Mouse (Mus musculus): ENCODE measurements around the gene Vps37c. TPM values are rescaled to one million over a fixed set of nuclear protein-coding genes. Genes with fewer than 3 reads are reported as not detected.

Vps37c gene
- polyA plus RNA-seq, 1 experiment from 2014 or later = 31.3 TPM

DNA sequence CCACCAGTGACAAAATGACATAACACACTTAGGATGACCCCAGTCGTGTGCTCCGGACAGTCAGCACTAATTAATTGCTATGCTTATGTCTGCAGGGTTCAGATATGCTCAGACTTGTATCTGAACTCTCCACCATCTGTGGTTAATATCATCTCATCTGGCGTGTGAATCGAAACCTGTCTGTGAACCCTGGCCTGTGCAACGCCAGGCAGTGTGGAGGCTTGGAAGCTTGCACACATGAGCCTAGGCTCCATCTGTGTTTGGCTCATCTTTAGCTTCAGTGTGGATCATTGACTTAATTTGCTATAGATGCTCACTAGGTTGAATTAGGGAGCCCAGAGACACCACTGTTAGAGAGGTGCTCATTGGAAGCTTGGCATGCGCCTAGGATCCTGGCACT is 73.9 kb downstream of the Vps37c start:
- 85% methylated on average over 6 of the region's 6 CpGs for WGBS
- Histone ChIP-seq H3K36me3 (replicated peaks; ENCODE audit: control insufficient read depth, insufficient read depth) (no peaks in the 10 kb centered on the region), H3K4me1 (replicated peaks; ENCODE audit: control insufficient read depth, insufficient read depth, low read length) (peaks cover 6% of the 10 kb centered on the region; the same call in 1 of the 2 replicates), H3K4me2 (replicated peaks) (no peak overlapping the region), H3K9me3 (ENCODE audit: control insufficient read depth, low read length) (no peaks in the 10 kb centered on the region), H3K4me3 (replicated peaks; ENCODE audit: low read length) (no peak overlapping the region), H3K27ac (no peak overlapping the region), H3K9ac (no peak overlapping the region), H3K27me3 (ENCODE audit: control insufficient read depth, insufficient read depth, low read length) (no peaks in the 10 kb centered on the region)
- DNase-seq (ENCODE audit: low spot score) (no peak), ATAC-seq (ENCODE audit: low FRiP score) (no peak)

DNA sequence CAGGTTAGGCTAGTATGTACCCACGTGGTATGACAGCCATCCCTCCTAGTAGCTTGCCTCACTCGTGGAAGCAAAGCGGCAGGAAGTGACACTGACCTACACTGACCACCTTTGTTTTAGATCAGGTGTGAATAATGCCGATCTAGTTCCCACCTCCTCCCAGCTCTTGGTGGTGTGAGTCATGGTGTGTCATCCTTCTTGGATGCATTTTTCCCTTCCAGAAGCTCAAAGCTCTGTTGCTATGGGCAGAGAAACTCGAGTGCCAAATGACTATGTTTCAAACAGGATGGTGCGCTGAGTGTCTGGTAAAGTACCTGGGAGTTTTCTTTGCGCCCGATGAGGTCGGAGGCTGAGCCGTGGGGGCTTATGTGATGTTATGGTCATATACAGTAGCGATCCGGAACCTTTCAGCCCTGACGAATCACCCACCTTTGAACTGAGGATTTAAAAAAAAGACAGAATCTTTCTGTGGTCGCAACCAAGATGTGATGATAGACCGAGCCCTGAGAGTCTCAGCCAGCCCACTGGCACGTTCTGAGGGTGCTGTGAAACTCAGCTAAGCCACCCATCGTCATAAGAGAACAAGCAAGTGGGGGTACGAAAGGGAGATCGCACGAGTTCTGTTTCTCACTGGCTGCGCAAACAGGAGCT is 75.0 kb downstream of the Vps37c start:
- ATAC-seq (ENCODE audit: low FRiP score) (no peak), DNase-seq (ENCODE audit: low spot score) (no peak)
- Histone ChIP-seq H3K9ac (no peak overlapping the region), H3K4me1 (replicated peaks; ENCODE audit: control insufficient read depth, insufficient read depth, low read length) (peaks cover 6% of the 10 kb centered on the region; the same call in 1 of the 2 replicates), H3K4me2 (replicated peaks) (no peak overlapping the region), H3K27ac (no peak overlapping the region), H3K27me3 (ENCODE audit: control insufficient read depth, insufficient read depth, low read length) (no peaks in the 10 kb centered on the region), H3K9me3 (ENCODE audit: control insufficient read depth, low read length) (no peaks in the 10 kb centered on the region), H3K4me3 (replicated peaks; ENCODE audit: low read length) (no peak overlapping the region), H3K36me3 (replicated peaks; ENCODE audit: control insufficient read depth, insufficient read depth) (no peaks in the 10 kb centered on the region)
- 87% methylated on average over 21 of the region's 21 CpGs for WGBS

Other genes with a start within 250 kb of the Vps37c start
- 1.5 and 1.6 TPM in 2 replicates for gene Lrrc10b, start 231.3 kb upstream of the Vps37c start, polyA plus RNA-seq (2014; fragmentation: Nextera tagmentation; extraction: Ambion mirVana)
- 1.9 and 2.8 TPM in 2 replicates for gene Ppp1r32, start 205.8 kb upstream of the Vps37c start, polyA plus RNA-seq (2014; fragmentation: Nextera tagmentation; extraction: Ambion mirVana)
- gene Cpsf7, start 163.5 kb upstream of the Vps37c start, polyA plus RNA-seq (2014; fragmentation: Nextera tagmentation; extraction: Ambion mirVana) = 57.5 and 63.4 TPM in 2 replicates
- 67.6 and 68.4 TPM in 2 replicates for gene Sdhaf2, start 162.6 kb upstream of the Vps37c start, polyA plus RNA-seq (2014; fragmentation: Nextera tagmentation; extraction: Ambion mirVana)
- gene Tmem216, start 132.5 kb upstream of the Vps37c start, polyA plus RNA-seq (2014; fragmentation: Nextera tagmentation; extraction: Ambion mirVana) = 53.3 and 59.6 TPM in 2 replicates
- 21.8 and 23.8 TPM in 2 replicates for gene Cyb561a3, start 111.6 kb upstream of the Vps37c start, polyA plus RNA-seq (2014; fragmentation: Nextera tagmentation; extraction: Ambion mirVana)
- 38.1 and 40.3 TPM in 2 replicates for gene Tmem138, start 111.4 kb upstream of the Vps37c start, polyA plus RNA-seq (2014; fragmentation: Nextera tagmentation; extraction: Ambion mirVana)
- gene Ddb1, start 83.4 kb upstream of the Vps37c start, polyA plus RNA-seq (2014; fragmentation: Nextera tagmentation; extraction: Ambion mirVana) = 219 and 240 TPM in 2 replicates
- 25.4 and 26.8 TPM in 2 replicates for gene Tkfc, start 83.1 kb upstream of the Vps37c start, polyA plus RNA-seq (2014; fragmentation: Nextera tagmentation; extraction: Ambion mirVana)
- 0.64 and 1.1 TPM in 2 replicates for gene Vwce, start 54.5 kb upstream of the Vps37c start, polyA plus RNA-seq (2014; fragmentation: Nextera tagmentation; extraction: Ambion mirVana)
- gene Pga5, start 10.7 kb upstream of the Vps37c start, polyA plus RNA-seq (2014; fragmentation: Nextera tagmentation; extraction: Ambion mirVana) = not detected in 2 replicates
- gene Cd5, start 50.3 kb downstream of the Vps37c start, polyA plus RNA-seq (2014; fragmentation: Nextera tagmentation; extraction: Ambion mirVana) = 0.31 TPM in 2 replicates
- gene Cd6, start 141.3 kb downstream of the Vps37c start, polyA plus RNA-seq (2014; fragmentation: Nextera tagmentation; extraction: Ambion mirVana) = 0.09 TPM in 1 of 2 replicates, not detected in the other
- 0.22 and 0.29 TPM in 2 replicates for gene Slc15a3, start 151.0 kb downstream of the Vps37c start, polyA plus RNA-seq (2014; fragmentation: Nextera tagmentation; extraction: Ambion mirVana)
- 154 and 160 TPM in 2 replicates for gene Tmem132a, start 181.2 kb downstream of the Vps37c start, polyA plus RNA-seq (2014; fragmentation: Nextera tagmentation; extraction: Ambion mirVana)
- gene Tmem109, start 193.3 kb downstream of the Vps37c start, polyA plus RNA-seq (2014; fragmentation: Nextera tagmentation; extraction: Ambion mirVana) = 37.0 and 44.8 TPM in 2 replicates
- 33.4 and 41.5 TPM in 2 replicates for gene Prpf19, start 206.5 kb downstream of the Vps37c start, polyA plus RNA-seq (2014; fragmentation: Nextera tagmentation; extraction: Ambion mirVana)
- 0.30 and 0.47 TPM in 2 replicates for gene Zp1, start 231.9 kb downstream of the Vps37c start, polyA plus RNA-seq (2014; fragmentation: Nextera tagmentation; extraction: Ambion mirVana)
- 0.23 and 0.24 TPM in 2 replicates for gene Ptgdr2, start 248.4 kb downstream of the Vps37c start, polyA plus RNA-seq (2014; fragmentation: Nextera tagmentation; extraction: Ambion mirVana)

All from hindbrain, embryonic 14.5 days (tissue).